Mouse (Mus musculus): Measurements from ENCODE around the gene Ssbp4. TPM values are rescaled to one million over a fixed set of nuclear protein-coding genes. Genes with fewer than 3 reads are reported as not detected.

Gene Ssbp4
- total RNA-seq (2014; fragmentation: Nextera tagmentation), result 39.7 and 83.5 TPM in 2 replicates
- 77.5 and 98.5 TPM in 2 replicates for total RNA-seq (2017)

DNA sequence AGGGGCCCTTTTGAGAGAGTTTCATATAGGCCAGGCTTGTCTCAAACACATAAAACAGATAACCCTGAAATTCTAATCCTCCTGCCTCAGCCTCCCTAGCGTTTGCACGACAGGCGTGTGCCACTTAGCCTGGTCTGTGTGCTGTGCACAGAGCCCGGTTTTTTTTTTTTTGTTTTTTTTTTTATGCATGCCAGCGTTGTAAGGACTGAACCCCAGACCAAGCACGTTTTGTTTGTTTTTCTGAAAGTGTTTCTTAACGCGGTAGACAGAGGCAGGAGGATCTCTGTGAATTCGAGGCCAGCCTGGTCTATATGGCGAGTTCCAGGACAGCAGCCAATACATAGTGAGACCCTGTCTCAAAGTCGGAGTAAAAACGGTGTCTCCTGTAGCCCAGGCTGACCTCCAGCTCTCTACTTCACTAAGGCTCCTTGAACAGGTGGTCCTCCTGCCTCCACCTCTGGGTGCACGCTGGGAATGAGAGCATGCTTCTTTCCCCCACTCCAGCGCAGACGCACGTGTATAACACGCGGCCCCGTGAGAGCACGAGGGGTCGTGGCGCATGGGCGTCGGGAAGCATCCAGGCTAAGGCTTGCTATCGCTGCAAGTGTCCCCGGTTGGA is at the start of gene Ssbp4:
TSS of gene Ssbp4 (minus strand) at position 124 of the 619 bp plus-strand sequence.
- no peak for ATAC-seq (replicated peaks; ENCODE audit: low FRiP score, low TSS enrichment, poor library complexity, severe bottlenecking)

DNA sequence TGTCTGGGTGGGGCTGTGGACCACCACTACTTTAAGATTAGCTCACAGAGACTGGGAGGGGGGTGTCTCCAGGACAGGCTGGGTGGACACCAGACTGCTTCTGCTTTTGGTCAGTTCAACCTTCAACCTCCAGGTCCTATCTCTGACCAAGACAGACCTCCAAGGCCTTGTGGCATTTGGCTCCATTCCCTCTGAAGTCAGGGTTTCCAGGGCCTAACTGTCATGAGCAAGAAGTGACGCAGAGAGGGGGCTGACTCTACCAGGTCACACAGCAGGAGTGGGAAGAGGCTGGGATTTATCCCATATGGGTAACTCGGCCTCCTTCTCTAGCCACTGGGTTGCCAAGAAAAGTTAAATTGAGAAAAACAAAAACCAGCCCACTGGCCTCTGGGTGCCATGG is 49.1 kb upstream of the Ssbp4 start:
- ATAC-seq (replicated peaks; ENCODE audit: low FRiP score, low TSS enrichment, poor library complexity, severe bottlenecking), result no peak

DNA sequence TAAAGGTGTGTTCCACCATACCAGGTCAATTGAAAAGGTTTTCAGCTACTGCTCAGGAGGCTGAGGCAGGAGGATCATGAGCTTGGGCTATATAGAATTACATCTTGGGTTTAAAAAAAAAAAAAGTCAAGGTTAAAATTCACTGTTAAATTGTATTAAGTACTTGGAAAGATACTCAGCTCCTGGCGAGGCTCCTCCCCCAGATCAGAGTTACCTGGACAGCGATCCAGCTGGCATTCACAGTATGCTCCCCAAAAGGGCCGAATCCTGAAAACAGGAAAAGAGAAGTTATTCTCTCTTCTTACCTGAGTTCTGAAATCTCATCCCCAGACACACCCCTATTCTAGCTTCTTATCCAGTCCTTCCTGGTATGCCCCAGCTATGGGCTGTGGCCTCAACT is 48.5 kb upstream of the Ssbp4 start:
- no peak for ATAC-seq (replicated peaks; ENCODE audit: low FRiP score, low TSS enrichment, poor library complexity, severe bottlenecking)

DNA sequence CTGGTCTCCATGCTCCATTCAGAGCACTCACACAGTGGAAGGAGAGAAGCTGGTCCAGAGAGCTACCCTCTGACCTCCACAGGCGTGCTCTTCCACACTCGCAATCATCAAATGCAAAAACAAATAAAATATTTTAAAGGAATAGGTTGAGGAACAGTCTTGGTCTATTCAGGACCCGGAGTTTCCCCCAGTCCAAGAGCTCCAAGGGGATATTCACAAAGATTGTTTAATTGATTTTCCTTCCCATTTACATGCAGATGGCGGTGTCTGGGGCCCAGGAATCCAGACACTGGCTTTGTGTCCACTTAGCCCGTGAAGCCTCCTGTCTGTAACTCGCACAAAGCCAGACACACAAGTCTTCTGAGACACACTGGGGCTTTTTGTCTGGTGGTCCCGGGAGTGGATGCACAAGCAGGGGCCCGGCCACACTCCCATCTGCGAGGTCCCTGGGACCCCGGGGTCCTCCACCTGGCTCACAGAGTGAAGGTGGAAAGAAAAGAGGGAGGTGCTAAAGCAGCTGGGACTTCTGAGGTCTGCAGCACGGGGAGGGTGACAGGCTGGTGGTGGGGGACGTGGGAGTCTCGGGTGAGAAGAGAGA is 47.6 kb upstream of the Ssbp4 start:
- ATAC-seq (replicated peaks; ENCODE audit: low FRiP score, low TSS enrichment, poor library complexity, severe bottlenecking), result no peak

DNA sequence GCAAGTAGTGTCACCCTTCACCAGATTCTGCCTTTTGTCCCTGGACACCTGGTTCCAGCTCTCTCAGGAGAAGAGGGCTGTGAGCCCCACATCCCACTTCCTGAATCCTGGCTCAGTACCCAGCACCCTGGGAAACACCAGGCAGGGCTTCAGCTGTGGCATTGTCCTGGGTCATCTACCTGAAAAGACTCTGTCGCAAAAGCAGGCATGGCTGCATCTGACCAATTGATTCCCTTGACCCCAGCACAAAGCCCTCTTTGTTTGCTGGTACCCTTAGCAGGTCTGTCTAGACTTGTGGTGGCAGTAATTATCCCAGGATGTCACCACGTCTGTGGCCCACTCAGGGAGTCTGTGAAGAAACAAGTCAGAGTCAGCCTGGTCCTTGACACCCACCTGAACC is 46.8 kb upstream of the Ssbp4 start:
- ATAC-seq (replicated peaks; ENCODE audit: low FRiP score, low TSS enrichment, poor library complexity, severe bottlenecking), result no peak

DNA sequence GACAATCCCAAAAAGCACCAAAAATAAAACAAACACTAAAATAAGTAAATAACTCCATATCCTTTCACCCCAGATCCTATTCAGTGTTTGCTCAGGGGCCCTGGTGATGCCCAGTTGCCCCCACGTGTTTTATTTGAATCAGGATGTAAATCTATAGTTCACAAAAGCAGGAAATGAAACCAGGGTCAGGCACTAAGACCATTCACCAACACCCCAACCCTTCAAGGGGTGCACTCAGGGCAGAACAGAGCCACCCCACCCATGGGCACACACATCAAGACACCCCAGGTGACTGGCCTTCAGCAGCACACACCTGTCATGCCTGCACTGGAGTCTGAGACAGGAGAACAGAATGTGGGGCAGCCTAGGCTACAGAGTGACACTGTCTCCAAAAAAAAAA is 45.4 kb upstream of the Ssbp4 start:
- no peak for ATAC-seq (replicated peaks; ENCODE audit: low FRiP score, low TSS enrichment, poor library complexity, severe bottlenecking)

DNA sequence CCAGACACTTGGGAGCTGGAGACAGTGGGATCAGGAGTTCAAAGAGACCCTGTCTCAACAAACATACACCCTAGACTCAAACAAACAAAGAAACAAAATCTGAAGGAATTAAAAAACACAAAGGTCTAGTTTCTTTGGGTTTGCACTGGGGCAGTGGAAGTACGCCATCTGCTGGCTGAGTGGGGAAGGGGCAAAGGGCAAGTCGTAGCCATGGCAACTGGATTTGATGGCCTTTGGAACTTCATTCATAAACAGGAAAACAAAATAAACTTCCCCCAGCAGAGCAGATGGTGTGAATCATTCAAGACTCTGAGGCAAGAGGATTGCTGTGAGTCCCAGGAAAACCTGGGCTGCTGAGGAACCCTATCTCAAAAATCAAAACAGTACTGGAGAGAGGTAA is 44.6 kb upstream of the Ssbp4 start:
- no peak for ATAC-seq (replicated peaks; ENCODE audit: low FRiP score, low TSS enrichment, poor library complexity, severe bottlenecking)

DNA sequence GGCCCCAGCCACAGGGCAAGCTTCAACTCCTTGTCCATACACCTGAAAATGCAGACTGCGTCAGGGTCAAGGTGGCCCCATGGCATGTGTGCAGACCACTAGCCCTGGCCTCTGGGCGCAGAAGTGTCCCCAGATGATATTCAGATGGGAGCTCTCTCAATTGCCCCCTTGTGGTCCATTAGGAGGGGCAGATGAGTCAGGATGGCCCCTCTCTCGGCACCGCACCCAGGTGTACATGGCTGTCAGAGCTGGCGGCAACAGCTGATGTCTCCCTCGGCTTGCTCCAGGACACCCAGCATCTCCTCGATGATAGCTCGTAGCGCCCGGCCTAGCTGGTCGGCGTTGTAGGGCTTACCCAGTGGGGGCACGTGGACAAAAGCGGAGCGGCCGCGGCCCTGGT is 41.7 kb upstream of the Ssbp4 start:
- ATAC-seq (replicated peaks; ENCODE audit: low FRiP score, low TSS enrichment, poor library complexity, severe bottlenecking), result no peak

DNA sequence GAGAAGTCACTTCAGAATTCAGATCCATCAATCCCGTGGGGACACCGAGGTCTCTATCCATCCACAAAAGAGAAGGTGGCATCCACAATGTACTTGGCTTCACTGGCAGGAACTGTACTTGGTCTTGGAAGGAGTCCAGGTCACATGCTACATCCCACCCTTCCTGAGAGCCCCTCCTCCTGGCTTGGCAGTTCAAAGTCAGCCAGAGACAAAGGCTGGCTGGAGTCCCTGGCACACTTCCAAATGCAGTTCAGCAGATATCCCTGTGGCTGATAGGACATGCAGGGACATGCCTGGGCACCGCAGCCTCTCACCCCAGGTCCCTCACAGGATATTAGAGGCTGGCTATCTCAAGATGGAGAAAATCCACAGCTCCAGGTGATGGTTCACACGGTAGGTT is 40.7 kb upstream of the Ssbp4 start:
- ATAC-seq (replicated peaks; ENCODE audit: low FRiP score, low TSS enrichment, poor library complexity, severe bottlenecking), result peak; percentile 85

DNA sequence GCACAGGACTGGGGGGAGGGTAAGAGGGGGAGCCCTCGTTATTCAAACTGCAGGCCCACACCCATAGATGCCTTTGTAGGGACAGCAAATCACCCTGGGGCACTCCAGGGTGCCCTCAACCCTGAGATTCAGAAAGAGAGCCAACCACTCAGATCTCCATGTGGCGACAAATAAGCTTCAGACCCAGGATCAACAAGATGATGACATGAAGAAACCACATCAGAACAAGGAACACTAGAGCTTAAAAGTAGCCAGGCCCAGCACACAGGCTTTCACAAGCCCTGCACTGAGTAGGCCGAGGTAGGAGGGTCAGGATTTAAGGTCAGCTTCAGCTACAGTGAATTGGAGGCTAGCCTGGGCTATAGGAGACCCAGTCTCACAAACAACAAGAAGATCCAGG is 40.2 kb upstream of the Ssbp4 start:
- ATAC-seq (replicated peaks; ENCODE audit: low FRiP score, low TSS enrichment, poor library complexity, severe bottlenecking), result peak; percentile 24; the same call in 1 of the 2 replicates

DNA sequence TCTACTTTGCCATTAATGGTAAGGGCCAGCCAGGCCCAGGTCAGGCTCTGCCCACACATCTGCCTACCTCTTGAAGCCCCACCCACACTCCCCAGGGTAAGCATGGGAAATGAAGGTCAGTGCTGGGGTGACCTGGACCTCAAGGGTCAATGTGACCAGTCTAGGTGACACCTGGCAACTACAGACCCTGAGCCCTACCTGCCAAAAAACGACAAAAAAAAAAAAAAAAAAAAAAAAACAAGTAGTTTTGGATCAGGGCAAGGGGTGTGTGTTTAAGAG is 39.4 kb upstream of the Ssbp4 start:
- no peak for ATAC-seq (replicated peaks; ENCODE audit: low FRiP score, low TSS enrichment, poor library complexity, severe bottlenecking)

DNA sequence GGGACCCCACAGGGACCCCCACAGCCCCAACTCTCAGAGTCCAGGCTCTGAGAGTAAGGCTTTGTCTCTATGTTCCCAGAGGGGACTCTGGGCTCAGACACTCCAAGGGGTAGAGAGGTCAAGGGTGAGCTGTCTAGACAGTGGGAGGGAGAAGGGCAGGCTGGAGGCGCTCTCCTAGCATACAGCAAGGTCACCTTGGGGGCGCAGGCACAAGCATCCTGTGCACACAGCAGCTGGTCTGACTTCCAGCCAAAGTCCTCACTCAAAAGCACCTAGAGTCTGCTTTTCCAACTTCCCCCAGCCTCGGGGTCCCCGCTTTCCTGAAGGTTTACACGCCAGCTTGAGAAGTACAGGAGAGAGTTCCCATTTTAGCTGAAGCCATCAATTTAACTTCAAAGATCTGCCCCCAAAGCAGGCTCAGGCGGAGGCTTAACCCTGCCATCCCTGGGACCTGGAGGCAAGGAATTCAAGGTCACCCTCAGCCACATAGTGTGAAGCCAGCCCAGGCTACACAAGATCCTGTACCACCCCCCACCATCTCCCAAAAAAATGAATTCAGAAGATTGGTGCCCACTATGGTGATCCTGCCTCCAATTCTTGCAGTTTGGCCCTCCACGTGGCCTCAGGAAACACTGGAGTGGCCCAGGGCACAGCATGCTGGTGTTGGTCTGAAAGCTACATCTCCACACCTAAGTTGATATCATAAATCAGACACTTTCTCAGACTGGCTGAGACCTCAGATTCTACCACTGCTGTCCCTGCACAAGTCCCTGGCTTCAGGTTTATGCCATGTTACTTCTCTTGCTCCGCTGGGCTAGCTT is 38.9 kb upstream of the Ssbp4 start:
- no peak for ATAC-seq (replicated peaks; ENCODE audit: low FRiP score, low TSS enrichment, poor library complexity, severe bottlenecking)

DNA sequence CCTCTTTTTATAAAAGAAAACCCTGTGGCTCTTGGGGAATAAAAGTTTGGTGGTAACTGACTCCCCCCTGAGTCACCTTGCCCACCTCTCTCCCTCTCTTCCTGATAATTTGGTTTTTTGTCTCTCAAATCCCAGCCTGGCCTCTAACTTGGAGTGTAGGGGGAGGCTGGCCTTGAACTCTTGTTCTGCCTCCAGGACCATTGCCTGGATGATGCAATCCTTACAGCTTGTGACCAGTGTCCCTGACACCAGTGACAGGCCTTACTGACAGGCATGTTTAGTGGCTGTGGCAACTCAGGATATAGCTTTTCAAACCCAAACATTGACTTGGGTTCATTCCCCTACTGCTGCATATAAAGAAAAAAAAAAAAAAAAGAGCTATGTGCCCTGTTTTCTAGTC is 38.1 kb upstream of the Ssbp4 start:
- no peak for ATAC-seq (replicated peaks; ENCODE audit: low FRiP score, low TSS enrichment, poor library complexity, severe bottlenecking)

DNA sequence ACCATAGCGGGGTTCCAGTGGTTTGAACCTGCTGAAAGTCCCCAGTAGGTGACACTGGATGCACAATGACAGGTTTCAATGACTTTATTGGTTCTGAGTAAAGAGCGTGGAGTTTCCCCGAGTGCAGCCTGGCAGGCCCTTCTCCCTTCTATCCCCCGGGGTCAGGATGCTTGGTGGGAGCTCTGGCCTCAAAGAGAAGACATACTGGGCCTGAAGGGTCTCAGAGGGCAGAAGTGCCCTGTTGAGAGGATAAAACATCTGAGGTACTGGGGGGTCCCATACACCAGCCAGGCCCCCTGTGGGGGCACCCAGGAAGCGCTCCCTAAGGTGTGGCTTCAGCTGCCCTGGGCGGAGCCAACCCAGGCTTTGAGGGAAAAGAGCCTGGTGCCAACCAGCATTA is 37.7 kb upstream of the Ssbp4 start:
- no peak for ATAC-seq (replicated peaks; ENCODE audit: low FRiP score, low TSS enrichment, poor library complexity, severe bottlenecking)

DNA sequence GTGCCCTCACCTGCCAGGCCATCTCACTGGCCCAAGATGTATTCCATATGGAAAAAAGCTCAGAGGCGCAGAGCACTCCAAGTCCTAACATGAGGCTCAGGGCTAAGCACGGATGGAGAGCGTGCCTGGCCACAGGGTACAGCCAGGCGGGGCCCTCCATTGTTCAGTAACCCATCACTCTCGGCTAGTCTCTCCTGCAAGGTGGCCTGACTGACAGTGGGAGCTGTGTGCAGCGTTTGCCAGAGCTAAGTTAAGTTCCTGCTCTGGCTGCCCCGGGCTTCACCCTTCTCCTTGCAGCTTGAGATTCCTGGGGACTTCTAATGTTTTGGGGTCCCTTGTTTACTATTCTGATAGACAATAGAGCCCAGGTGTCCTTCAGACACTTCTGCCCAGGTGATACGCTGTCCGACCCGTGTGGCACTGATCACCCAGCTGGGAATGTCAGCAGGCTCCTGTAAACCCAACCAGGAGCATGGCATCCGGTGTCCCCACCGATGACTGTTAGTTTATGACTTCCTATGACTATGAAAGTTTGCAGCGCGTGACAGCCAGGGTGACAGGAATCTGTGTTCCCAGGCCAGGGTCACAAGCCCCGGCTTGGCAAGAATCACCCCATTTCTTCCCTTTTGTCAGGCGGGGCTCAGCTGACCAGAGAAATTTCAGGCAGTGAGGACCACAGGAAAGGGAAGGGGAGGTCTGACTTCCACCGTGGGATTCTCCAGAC is 37.0 kb upstream of the Ssbp4 start:
- ATAC-seq (replicated peaks; ENCODE audit: low FRiP score, low TSS enrichment, poor library complexity, severe bottlenecking), result no peak

DNA sequence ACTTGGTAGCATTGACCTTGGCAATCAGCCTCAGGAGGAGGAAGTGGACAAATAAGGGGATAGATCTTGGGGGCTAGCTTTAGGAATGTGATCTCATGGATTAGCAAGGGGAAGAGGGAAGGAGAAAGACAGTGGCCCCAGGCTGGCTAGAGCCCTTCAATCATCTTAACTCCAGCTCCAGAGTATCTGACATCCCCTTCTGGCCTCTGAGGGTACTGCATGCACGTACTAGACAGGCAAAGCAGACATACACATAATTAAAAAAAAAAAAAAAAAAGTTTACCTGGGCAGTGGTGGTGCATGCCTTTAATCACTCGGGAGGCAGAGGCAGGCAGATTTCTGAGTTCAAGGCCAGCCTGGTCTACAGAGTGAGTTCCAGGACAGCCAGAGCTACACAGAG is 35.4 kb upstream of the Ssbp4 start:
- no peak for ATAC-seq (replicated peaks; ENCODE audit: low FRiP score, low TSS enrichment, poor library complexity, severe bottlenecking)

DNA sequence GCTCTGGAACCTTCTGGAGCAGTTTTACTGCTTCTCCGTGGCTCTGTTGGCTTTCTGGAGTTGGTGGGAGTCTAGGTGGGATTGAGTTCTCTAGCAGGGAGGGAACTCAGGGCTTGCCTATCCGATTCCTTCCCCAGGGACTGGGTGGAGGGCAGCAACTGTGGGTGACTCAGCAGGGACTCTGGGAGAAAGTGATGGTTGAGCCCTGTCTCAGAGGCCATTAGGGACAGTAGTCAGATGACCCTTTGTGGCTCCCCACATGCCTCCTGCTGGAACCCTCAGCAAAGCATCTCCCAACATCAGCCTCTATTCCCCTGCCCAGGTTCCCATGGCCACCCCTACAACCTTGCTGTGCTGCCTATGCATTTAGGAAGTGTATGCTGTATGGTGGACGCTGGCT is 34.3 kb upstream of the Ssbp4 start:
- ATAC-seq (replicated peaks; ENCODE audit: low FRiP score, low TSS enrichment, poor library complexity, severe bottlenecking), result no peak

DNA sequence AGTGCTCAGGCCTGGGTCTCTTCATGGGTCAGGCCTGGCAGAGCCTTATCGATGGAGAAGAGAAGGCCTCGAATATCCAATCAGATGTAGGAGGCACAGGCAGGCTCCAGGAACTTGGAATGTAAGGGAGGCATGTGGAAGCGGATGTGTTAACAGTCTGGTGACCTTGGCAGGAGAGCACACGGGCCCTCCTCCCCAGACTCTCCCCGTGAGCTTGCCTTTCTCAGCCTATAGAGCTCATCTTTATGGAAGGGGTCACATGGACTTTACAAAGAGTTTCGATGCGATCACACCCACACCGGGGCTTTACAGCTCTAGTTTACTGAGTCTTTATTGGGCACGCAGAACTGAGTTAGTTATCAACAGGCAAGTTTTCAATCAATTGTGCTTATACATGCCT is 30.1 kb upstream of the Ssbp4 start:
- ATAC-seq (replicated peaks; ENCODE audit: low FRiP score, low TSS enrichment, poor library complexity, severe bottlenecking), result no peak

DNA sequence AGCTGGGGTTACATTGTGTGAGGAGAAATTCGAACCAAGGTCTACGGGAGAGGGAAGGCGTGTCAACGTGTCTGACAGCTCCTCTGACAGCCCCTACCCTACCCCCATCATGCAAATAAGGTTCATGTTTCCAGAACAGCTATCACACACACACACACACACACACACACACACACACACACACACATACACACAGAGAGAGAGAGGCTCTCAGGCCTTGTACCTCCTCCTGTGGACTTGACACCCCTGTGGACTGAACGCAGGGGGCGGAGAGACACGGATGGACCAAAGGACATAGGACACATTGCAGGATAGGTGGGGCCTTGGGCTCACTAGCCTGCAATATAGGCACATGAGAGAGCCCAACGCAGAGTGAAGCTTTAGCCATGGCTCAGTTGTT is 28.2 kb upstream of the Ssbp4 start:
- ATAC-seq (replicated peaks; ENCODE audit: low FRiP score, low TSS enrichment, poor library complexity, severe bottlenecking), result no peak

DNA sequence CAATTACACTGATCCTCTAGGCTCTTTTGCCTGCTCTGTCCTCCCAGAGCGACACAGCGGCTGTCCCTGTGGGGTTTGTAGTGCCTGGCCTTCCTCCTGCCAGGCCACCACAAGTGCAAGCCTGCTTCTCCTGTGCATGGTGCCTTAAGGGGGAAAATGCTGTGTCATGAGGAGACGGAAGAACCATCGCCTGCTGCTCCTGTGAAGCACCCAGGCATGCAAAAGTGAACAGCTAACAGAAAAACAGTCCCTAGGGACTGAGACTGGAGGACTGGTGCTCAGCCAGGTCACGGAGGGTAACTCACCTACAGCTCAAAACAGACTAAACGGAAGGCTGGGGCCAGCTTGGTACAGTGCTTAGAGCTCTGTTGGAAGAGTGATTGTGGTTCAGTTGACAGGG is 26.9 kb upstream of the Ssbp4 start:
- no peak for ATAC-seq (replicated peaks; ENCODE audit: low FRiP score, low TSS enrichment, poor library complexity, severe bottlenecking)
